Mouse (Mus musculus) cerebellum, adult 11 months (tissue): ENCODE results near the gene Ogg1.
"Not testable (repeated sequence)": the region's sequence is repeated elsewhere in the genome, so short reads cannot be mapped to it uniquely, and the experiment has no call there.

ENCODE experiments used
- DNase-seq: peaks from one replicate; pipeline ENCODE4 v3.0.0; 2022

Ogg1 gene

DNA sequence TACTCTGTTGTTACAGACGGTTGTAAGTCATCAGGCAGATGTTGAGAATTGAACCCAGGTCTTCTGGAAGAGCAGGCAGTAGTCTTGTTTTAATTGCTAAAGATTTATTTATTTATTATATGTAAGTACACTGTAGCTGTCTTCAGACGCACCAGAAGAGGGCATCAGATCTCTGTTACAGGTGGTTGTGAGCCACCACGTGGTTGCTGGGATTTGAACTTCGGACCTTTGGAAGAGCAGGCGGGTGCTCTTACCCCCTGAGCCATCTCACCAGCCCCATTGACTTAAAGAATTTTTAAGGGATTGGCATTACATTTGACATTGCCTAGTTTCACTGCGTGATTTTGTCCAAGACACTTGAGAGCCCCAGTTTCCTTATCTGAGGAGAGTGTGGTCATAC is 6.0 kb downstream of the Ogg1 start:
- not testable (repeated sequence) for DNase-seq

DNA sequence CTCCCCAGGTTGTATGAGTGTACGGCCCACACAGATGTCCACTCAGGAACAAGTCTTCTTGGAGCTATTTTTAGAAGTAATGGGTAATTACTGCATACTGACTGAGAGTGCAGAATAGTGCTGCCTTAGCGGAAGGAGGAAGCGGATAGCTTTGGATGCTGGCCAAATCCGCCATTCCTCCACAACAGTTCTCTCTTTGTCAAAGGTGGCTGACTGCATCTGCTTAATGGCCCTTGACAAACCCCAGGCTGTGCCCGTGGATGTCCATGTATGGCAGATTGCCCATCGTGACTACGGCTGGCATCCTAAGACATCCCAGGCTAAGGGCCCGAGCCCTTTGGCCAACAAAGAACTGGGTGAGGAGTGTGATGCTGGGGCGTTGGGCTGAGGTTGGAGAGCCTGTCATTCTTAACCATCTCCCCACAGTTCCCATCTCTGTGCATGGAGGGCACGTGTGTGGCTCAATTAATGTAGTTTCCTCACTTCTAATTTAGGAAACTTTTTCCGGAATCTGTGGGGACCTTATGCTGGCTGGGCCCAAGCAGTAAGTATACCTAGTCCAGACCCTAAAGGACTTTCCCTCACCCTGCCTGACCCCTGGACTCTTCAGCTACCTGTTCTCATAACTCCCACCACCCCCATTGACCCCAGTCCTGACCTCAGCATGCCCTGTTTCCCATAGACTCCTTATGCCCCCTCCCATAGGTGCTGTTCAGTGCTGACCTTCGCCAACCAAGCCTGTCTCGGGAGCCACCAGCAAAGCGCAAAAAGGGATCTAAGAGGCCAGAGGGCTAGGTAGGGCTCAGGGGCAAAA is 6.6 kb downstream of the Ogg1 start:
- no peak for DNase-seq

DNA sequence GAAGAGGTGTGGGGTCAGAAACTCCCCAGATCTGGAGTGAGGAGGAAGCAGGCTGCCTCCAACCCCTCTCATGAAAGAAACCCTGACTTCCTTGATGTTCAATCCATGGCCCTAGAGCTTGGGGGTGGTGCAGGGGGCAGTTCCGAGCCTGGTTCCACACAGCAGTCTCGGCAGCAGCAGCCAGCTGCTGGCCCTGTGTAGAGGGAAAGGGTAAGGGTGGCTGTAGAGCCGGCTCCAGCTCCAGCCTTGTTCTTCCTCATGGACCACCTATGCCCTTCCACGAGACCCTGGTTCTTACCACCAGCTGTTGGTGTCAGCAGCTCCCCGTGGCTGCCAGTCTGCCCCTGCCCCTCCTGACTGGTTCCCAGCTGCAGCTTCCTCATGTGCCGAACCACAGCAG is 7.4 kb downstream of the Ogg1 start:
- no peak for DNase-seq

DNA sequence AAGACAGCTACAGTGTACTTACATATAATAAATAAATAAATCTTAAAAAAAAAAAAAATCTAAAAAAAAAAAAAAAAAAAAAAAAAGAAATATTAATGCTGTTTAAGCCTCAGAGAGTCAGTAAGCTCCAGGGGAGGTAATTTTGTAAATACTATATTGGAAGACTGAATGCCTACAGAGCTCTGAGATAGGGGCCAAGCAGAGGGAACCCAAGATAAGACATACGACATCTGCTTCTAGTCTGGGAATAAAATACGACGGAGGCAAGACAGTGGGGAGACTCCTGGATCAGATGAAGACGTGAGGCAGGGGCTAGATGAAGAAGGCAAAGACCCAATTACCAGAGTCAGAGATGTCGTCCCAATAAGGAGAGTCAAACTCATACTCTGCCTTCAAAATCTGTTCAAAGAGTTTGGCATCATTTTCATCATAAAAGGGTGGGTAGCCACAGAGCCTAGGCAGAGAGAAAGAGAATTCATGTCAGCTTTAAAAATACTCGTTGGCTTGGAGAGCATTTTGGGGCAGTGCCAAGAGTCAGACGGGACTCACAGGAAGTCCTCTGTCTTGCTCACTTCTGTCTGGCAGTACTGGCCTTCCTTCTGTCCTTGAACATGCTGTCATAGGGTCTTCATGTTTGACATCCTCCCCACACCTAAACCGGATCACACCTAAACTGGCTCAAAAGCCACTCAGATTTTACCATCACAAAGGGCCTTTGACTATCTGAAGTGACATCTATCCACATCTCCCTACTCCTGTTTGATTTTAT is 10.3 kb downstream of the Ogg1 start:
- no peak for DNase-seq

DNA sequence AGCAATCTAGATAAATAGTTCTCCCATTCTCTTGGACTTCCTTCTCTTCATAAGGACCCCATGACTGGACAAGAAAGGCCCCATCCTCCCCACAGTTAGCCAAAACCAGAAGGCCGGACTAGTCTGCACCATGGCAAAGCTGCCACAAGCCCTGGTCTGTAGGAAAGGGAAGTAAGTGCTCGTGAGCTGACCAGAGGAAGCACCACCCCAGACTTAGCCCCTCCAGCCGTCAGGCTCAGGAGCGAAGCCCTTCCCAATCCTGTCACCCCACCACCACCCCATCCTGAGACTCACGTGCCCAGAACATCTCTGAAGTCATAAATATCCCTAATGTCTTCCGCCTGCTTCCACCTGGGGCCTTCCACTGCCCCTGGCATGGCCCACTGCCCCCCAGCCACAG is 14.8 kb downstream of the Ogg1 start:
- no peak for DNase-seq

DNA sequence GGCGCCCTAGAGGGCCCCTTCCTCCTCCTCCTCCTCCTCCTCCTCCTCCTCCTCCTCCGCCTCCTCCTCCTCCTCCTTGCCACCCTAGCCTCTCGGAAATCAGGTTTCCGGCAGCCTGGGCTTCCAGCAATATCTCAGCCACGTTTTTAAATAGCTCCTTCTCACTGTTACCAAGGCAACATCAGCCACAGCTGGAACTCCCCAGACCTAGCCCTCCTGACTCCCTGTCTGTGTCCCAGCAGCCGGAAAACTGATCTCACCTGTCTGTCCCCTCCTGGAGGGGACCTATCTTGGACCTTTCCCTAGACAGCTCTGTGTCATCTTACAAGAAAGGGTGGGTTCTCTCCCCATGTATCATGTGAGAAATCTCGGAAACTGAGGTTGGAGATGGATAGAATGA is 15.5 kb downstream of the Ogg1 start:
- no peak for DNase-seq

DNA sequence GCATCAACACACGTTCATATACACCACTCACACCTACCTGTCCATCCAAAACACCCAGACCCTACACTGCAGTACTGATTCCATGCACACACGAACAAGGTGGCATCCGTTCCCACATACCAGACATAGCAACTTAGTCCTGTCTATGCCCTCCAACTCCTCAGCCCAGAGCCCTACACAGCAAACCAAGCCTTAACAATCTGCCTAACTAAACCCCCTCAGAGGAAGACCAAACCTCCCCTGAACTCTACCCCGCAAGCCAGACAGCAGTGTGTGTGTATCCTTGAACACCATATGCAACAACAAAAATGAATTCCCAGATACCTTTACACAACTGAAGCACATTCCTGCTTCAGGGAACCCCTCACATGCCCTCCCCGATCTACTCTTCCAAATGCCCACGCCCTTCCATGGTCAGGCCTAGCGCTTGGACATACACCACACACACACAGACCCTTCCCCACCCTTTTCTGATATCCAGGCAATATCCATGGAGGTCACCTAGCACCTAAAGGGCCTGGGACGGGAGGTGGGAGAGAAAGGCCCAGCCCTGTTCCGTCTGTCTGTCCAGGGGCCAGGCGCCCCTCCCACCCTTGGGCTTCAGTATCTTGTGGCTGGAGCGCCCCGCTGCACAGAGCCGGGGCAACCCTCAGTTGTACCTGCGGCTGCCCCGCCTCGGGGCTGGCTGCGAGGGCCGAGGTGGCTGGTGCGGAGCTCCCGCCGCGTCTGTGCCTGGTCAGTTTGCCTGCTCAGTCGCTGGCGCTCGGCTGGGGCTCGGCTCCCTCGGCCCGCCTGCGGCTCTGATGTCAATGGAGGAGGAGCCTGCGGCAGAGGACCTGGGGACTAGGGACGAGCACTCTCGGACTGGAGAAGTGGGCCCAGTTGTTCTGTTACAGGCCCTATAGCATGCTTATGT is 16.7 kb downstream of the Ogg1 start, which contains the start of gene Camk1:
Camk1 (minus strand) TSS at position 808 of the 916 bp plus-strand sequence.
- peak; percentile 78 for DNase-seq

DNA sequence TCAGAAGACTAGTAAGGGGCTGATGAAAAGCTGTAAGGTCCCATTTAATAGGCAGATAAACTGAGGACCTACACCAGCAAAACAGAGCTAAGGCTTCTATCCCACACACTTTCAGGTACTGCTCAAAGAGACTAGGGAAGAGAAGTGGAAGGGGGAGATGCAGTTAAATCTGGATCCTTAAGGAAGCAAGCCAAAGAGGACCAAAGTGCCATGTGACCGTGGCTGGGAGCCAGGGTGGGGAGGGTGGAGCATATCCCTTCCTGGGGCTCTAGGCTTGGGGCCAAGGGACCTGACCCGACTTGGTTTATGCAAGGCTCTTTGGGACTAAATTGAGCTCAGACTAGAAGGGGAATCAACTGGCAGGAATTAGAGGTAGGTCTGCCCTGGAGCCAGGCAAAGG is 17.5 kb downstream of the Ogg1 start:
- peak; percentile 52 for DNase-seq

DNA sequence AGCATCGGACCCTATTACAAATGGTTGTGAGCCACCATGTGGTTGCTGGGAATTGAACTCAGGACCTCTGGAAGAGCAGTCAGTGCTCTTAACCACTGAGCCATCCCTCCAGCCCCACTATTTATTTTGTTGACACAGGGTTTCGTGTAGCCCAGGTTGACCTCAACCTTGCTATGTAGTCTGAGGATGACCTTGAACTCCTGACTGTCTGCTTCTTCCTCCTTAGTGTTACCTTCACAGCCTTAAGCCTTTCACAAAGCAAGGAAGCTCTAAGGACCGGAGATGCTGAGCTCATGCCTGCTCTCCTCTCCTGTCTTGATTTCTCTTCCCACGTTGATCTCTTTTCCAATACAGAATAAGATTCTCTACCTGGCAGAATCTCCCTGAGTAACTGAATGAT is 20.1 kb downstream of the Ogg1 start:
- DNase-seq: no peak

DNA sequence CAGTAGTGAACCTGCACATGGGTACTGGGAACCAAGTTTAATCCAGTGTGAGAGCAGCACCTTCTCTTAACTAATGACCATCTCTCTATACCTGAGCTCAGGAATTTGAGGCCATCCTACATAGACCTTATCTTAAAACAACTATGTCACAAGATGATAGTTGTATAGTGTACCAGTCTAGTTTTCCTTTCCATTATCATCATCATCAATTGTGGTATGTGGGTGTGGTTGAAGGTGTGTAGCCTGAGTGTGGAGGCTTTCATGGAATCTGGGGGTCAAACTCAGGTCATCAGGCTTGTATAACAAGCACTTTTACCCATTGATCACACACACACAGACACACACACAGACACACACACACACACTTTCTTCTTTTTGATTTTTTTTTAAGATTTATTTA is 23.8 kb downstream of the Ogg1 start:
- no peak for DNase-seq

DNA sequence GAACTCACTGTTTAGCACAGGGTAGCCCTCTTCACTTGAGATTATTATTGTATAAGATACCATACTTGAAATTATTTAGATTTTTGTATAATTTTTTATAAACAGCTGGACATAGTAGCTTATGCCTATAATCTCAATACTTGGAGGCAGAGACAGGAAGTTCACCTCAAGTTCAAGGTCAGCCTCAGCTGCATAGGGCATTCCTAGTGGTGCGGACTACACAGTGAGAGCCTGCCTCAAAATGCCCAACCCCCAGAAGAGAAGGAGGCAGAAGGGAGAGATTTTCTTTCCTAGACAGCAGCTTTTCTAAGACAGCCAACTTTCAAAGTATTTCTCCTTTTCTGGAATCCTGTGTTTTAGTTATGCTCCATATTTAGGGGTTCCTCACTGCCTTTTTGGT is 24.4 kb downstream of the Ogg1 start:
- no peak for DNase-seq

DNA sequence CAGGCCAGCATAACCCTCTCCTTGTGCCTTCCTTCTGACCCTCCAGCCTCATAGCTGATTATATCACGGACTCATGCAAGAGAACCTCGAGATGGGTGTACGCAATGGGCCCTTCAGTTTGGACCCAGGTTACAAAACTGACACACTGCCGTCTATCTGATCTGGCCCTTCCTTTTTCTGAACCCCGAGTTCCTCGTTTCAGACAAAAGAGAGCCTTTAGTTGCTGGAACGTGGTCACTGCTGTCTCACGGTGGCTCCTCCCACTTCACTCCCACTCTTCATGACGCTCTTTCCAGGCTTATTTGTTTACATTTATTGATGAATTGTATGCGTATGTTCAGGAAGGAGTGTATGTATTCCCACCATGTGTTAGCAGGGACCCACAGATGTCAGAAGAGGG is 24.9 kb downstream of the Ogg1 start:
- DNase-seq: no peak

DNA sequence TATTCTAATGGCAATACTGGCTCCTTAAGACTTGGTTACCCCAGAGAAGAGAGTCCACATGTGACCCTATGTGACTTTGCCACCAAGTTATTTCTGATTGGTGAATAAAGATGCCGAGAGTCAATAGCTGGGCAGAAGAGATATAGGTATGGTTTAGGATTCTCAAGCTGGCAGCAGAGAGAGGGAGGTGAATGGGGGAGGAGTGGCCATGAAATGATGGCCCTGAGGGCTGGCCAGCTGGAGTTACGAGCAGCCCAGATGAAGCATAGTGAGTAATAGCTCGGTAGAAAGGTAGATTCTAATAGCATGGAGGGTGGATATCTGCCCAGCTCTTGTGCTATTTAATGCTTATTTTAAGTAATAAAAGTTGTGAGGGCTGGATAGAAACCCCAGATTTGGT is 26.0 kb downstream of the Ogg1 start:
- no peak for DNase-seq

DNA sequence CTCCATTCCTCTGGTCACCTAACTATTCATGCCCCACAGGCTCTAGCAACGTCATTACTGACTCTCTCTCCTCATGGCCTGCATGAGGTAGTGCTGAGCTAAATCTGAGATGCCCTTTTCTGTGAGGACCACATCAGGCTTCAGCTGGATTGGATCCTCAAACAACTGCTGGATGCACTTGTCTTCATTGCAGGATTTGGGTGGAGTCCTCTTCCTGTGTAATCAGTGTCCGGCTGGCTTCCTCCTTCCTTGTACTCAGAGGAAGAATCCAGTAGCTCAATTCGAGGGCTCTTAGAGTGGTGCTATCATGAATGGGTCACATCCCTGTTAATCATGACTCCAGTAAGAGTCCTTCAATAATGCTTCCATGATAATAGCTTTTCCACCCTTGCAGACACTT is 26.9 kb downstream of the Ogg1 start:
- no peak for DNase-seq

DNA sequence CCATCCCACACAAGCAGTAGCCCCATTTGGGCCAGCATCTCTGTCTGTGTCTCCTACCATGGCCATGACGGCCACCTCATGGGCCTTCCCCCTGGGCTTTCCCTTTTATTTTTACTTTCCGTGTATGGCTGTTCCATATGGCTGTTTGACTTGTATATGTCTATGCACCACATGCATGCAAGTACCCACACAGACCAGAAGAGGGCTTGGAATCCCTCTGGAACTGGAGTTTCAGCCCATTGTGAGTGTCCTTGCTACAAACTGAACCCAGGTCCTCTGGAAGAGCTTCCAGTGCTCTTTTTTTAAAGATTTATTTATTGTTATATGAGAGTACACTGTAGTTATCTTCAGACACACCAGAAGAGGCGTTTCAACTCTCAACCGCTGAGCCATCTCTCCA is 34.7 kb downstream of the Ogg1 start:
- no peak for DNase-seq

DNA sequence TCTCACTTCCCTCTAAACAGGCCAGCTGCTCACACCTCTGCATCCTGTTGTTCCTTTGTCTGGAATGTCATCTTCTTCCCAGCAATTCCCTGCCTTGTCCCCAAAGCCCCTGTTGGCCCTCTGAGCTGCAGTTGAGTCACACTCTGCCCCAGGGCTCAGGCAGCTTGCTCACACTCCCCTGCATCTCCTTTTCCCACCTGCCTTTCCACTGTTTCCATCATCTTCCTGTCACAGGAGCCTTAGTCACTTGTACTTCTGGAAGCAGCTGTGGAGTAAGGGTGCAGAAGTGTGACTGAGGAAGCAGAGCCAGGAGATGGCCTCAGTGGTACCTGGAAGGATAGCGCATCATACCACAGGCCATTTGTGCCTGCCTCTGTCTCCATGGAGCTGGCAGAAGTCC is 35.5 kb downstream of the Ogg1 start:
- no peak for DNase-seq

DNA sequence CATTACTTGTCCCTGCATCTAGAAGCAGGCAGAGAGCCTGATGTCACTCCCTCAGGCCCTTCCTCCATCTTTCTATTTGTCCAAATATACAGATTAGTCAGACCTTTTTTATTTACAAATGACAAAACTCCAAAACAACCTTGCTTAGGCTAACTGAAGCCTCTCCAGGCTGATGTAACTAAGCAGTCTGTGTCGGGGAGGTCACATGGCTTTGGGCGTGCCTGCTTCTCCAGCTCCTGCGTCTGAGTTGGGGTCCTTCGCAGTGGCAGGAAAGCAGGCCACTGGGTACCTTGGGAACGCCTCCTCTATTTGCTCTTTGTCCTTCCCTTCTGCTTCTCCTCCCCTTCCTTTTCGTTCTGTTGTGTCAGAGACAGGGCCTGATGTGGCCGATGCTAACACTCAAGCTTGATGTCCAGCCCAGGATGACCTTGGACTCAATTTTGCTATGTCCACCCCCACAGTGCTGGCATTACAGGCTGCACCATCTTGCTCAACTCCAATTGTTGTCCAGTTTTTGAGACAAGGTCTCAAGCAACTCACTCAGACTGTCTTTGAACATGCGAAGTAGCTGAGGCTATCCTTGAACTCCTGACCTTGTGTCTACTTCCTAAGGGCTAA is 37.9 kb downstream of the Ogg1 start:
- no peak for DNase-seq

DNA sequence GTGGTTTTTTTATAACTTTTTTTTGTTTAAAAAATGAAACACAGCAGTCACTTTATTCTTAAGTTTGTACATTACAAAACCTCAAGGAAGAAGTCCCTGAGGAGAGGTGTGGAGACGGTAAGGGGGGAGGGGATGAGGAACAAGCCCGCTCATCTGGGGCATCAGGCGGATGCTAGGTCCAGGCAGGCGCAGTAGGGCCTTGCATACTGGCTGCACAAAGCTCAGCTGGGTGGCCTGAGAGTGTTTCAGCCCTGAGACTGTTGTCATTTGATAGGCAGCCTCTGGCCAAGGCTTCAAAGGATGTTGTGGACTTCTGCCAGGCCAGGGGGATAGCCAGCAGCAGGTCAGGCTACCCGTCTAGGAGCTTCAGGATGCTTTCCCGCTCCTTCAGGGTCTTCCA is 39.9 kb downstream of the Ogg1 start:
- no peak for DNase-seq

DNA sequence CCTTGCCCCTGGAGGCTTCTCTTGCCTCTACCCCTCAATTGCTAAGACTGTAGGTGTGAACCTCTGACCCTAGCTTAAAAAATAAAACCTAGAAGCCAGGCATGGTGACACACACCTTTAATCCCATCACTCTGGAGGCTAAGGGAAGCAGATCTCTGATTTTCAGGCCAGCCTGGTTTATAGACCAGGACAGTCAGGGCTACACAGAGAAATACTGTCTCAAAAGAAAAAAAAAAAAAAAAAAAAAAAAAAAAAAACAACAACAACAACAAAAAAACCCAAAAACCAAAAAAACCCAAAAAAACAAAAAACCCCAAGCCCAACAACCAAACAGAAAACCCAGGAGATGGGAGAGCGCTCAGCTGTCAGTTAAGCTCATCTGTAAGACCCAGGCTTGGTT is 40.8 kb downstream of the Ogg1 start:
- DNase-seq: no peak

DNA sequence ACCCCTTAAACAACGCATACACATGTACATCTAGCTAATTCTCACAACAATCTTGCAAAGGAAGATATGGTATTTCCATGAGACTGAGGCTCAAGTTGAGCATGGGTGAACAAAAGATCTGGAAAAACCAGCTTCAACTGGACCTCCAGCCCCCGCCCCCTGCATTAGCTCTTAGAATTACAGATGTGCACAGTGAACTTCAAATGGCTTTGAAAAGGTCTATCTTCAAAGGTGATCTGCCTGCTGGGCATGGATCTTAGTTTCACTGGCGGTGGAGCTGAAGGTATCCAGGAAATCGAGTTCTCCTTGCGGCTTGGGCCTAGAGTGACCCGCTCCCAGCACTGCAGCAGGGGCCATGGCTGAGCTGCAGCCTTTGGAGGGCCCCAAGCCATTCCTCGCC is 41.4 kb downstream of the Ogg1 start:
- DNase-seq: no peak

DNA sequence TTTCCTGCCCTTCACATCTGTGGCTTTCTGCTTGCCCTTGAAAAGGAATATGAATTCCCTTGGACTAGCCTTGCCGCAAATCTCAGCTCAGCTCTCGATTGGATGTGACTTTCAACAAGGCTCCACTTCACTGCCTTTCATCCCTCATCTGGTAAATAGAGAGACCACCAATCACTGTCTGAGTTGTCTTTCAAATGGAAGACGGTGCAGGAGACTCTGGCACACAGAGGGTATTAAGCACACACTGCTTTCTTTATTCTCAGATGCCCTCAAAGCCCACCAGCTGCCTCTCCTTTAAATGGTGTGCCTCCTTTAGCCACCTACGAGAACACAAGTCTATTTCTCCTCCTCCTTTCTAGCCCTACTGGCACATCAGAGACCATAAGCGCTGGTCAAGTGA is 41.8 kb downstream of the Ogg1 start:
- no peak for DNase-seq

DNA sequence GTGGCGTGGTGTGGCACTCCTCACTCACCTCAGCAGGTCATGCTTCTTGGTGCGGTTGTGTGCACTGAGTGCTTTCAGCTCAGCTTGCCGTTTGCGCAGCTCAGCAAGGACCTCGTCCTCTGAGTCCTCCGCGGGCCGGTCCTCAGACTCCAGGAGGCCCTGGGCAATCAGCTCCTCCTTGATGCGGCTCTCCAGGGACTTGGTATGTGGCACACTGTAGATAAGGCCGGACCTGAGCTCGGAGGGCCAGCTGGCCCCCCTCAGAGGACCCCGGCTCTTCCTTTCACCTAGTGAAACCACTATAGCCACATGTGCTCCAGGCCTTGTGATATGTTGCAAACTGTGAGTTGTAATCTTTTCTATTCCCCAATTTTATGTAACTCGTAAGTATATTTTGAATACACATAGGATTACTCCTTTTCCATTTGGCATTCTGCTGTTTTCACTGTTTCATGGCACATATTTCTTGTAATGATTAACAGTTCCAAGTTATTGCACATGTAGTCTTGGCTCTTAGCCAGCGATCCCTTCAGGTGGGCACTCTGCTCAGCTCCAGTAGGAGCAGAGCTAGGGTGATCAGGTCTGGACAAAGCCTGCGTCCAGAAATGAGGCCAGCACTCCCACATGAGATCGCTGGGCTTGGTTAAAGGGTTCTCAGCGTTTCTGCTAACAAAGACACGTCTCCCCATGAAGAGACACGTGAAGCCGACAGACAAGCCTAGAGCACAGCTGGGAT is 43.6 kb downstream of the Ogg1 start:
- no peak for DNase-seq
